Mouse (Mus musculus): ENCODE results near the gene Prr7. TPM values are rescaled to one million over a fixed set of nuclear protein-coding genes. Genes with fewer than 3 reads are reported as not detected.

The Prr7 gene
- polyA plus RNA-seq, 1 experiment from 2014 or later, result 0.21 TPM

GRCm38 (mm10) chr13:55473961-55474360, 9.9 kb downstream of the Prr7 start:
- Histone ChIP-seq H3K9me3 (no peaks in the 10 kb centered on the region), H3K27ac (no peak overlapping the region), H3K4me3 (no peak overlapping the region), H3K36me3 (peaks cover 46% of the 10 kb centered on the region), H3K27me3 (ENCODE audit: insufficient read depth, poor library complexity, severe bottlenecking) (peaks cover 64% of the 10 kb centered on the region), H3K4me1 (peaks cover 32% of the 10 kb centered on the region)
- WGBS, result 78% methylated on average over 11 of the region's 11 CpGs
- no peak for DNase-seq (ENCODE audit: low spot score)

- Histone ChIP-seq H3K9me3 (no peaks in the 10 kb centered on the region), H3K27me3 (ENCODE audit: insufficient read depth, poor library complexity, severe bottlenecking) (peaks cover 57% of the 10 kb centered on the region), H3K36me3 (peaks cover 53% of the 10 kb centered on the region), H3K4me1 (peaks cover 32% of the 10 kb centered on the region), H3K4me3 (no peak overlapping the region), H3K27ac (no peak overlapping the region)
- WGBS, result 67% methylated on average over 5 of the region's 5 CpGs
- DNase-seq (ENCODE audit: low spot score), result no peak
These were observed 10.6 kb downstream of the Prr7 start for GRCm38 (mm10) chr13:55474621-55475069.

DNA sequence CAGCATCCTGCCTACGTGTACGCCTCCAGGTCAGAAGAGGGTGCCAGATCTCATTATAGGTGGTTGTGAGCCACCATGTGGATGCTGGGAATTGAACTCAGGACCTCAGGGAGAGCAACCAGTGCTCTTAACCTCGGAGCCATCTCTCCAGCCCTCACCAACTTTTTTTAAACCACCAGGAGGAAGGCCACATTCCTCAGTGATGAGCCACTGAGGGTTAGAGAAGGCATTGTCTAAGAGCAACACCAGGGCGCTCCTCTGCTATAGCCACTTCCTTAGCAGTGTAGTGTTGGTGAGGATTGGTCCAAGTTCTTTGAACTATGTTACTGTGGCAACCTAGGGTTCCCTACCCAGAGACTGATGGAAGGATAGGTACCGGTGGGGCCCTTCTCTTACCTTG, 11.7 kb downstream of the Prr7 start:
- no peak for DNase-seq (ENCODE audit: low spot score)
- Histone ChIP-seq H3K27me3 (ENCODE audit: insufficient read depth, poor library complexity, severe bottlenecking) (peaks cover 46% of the 10 kb centered on the region), H3K4me3 (no peak overlapping the region), H3K9me3 (no peaks in the 10 kb centered on the region), H3K36me3 (peaks cover 64% of the 10 kb centered on the region), H3K4me1 (peaks cover 32% of the 10 kb centered on the region), H3K27ac (no peak overlapping the region)
- WGBS, result 83% methylated on average over 5 of the region's 5 CpGs

DNA sequence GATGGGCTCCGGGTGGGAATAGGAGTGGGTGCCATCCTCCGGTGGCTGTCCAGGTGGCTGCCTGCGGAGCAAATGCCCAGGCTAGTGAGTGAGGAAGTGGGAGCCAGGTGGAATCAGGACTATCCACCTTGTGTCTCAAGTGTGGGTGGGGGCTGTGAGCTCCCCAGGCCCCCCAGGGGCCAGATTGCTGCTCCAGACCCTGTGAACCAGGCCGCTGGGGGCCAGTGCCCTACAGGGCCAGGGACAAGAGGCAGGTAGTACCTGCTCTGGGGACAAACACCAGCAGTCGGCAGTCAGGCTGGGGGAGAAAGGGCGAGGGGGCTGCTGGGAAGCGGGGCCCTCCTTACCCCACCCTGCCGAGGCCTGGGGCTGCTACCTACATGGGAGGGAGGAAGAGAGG, 12.2 kb downstream of the Prr7 start:
- no peak for DNase-seq (ENCODE audit: low spot score)
- peaks cover 27% of the 10 kb centered on the region for H3K4me1 ChIP-seq
- H3K27ac ChIP-seq, result no peak overlapping the region
- H3K4me3 ChIP-seq, result no peak overlapping the region
- H3K36me3 ChIP-seq, result peaks cover 69% of the 10 kb centered on the region
- H3K9me3 ChIP-seq, result no peaks in the 10 kb centered on the region
- WGBS, result 88% methylated on average over 8 of the region's 8 CpGs
- H3K27me3 ChIP-seq (ENCODE audit: insufficient read depth, poor library complexity, severe bottlenecking), result peaks cover 45% of the 10 kb centered on the region

DNA sequence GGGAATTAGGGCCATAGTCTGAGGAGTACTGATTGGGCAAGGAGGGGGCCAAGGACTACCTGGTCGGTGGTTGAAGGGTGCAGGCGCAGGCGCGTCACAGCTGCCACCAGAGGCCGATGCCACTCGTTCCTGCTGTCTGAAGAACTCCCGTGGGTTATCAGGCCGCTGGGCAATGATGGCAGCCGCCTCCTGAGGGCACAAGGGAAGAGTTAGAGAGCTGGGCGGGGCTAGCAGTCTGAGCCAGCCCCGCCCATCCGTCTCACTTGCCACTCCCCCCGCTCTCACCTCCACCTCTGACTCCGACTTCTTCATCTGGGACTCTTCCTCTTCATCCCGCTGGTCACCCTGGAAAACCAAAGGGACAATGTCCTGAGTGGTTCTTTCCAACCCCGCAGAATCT, 13.4 kb downstream of the Prr7 start:
- Histone ChIP-seq H3K9me3 (no peaks in the 10 kb centered on the region), H3K27ac (no peak overlapping the region), H3K27me3 (ENCODE audit: insufficient read depth, poor library complexity, severe bottlenecking) (peaks cover 57% of the 10 kb centered on the region), H3K4me1 (peaks cover 18% of the 10 kb centered on the region), H3K36me3 (peaks cover 81% of the 10 kb centered on the region), H3K4me3 (no peak overlapping the region)
- WGBS, result 61% methylated on average over 16 of the region's 16 CpGs
- DNase-seq (ENCODE audit: low spot score), result no peak

GRCm38 (mm10) chr13:55478036-55478435, 14.0 kb downstream of the Prr7 start:
- Histone ChIP-seq H3K27ac (no peak overlapping the region), H3K27me3 (ENCODE audit: insufficient read depth, poor library complexity, severe bottlenecking) (peaks cover 62% of the 10 kb centered on the region), H3K9me3 (no peaks in the 10 kb centered on the region), H3K4me3 (no peak overlapping the region), H3K4me1 (peaks cover 15% of the 10 kb centered on the region; the same call in 1 of the 2 replicates), H3K36me3 (peaks cover 86% of the 10 kb centered on the region)
- 44% methylated on average over 5 of the region's 5 CpGs for WGBS
- no peak for DNase-seq (ENCODE audit: low spot score)

DNA sequence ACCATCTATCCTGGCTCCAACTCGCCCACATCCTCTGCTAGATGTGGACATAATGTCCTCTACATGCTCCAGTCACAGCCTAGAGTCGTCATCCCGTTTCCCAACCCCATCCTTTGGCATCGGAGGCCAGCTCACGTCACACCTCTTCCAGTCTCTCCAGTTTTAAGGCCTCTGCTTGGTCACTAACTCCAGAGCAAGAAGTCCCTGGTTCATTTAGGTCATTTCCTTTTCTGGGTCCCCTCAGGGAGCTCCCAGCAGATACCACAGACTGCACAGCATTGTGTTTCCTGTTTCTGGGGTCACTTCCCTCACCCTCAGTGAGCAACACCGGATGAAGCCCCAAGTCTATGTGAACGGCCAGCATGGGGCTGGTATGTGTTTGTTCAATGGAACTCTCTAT, 14.9 kb downstream of the Prr7 start:
- no peak overlapping the region for H3K4me3 ChIP-seq
- peaks cover 87% of the 10 kb centered on the region for H3K36me3 ChIP-seq
- H3K27ac ChIP-seq, result no peak overlapping the region
- peaks cover 23% of the 10 kb centered on the region for H3K4me1 ChIP-seq
- 54% methylated on average over 7 of the region's 7 CpGs for WGBS
- DNase-seq (ENCODE audit: low spot score), result no peak
- H3K27me3 ChIP-seq (ENCODE audit: insufficient read depth, poor library complexity, severe bottlenecking), result peaks cover 62% of the 10 kb centered on the region
- no peaks in the 10 kb centered on the region for H3K9me3 ChIP-seq

DNA sequence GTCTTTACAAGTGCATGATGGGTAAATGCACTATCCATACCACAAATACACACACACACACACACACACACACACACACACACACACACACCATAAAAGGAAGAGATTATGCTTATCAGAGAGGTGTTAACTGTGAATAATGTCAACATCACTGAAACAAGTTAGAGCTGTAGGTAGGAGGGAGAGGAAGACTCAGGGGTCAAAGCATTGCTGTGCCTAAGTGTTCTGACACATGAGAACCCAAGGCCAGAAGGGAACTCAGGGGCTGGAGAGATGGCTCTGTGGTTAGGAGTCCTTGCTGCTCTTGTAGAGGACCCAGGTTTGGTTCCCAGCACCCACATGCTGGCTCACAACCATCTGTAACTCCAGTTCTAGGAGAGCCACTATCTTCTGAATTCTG, 15.9 kb downstream of the Prr7 start:
- Histone ChIP-seq H3K36me3 (peaks cover 78% of the 10 kb centered on the region), H3K4me3 (no peak overlapping the region), H3K27ac (no peak overlapping the region), H3K27me3 (ENCODE audit: insufficient read depth, poor library complexity, severe bottlenecking) (peaks cover 61% of the 10 kb centered on the region), H3K9me3 (no peaks in the 10 kb centered on the region), H3K4me1 (peaks cover 27% of the 10 kb centered on the region)
- DNase-seq (ENCODE audit: low spot score), result no peak

- H3K4me1 ChIP-seq, result peaks cover 52% of the 10 kb centered on the region
- no peak overlapping the region for H3K27ac ChIP-seq
- H3K4me3 ChIP-seq, result no peak overlapping the region
- H3K36me3 ChIP-seq, result peaks cover 52% of the 10 kb centered on the region
- DNase-seq (ENCODE audit: low spot score), result no peak
- H3K9me3 ChIP-seq, result no peaks in the 10 kb centered on the region
- H3K27me3 ChIP-seq (ENCODE audit: insufficient read depth, poor library complexity, severe bottlenecking), result peaks cover 63% of the 10 kb centered on the region
- 78% methylated on average over 7 of the region's 7 CpGs for WGBS
These were observed 18.5 kb downstream of the Prr7 start for GRCm38 (mm10) chr13:55482542-55482941.

- H3K27me3 ChIP-seq (ENCODE audit: insufficient read depth, poor library complexity, severe bottlenecking), result peaks cover 66% of the 10 kb centered on the region
- WGBS, result 41% methylated on average over 9 of the region's 9 CpGs
These were observed 19.0 kb downstream of the Prr7 start for GRCm38 (mm10) chr13:55483071-55483470.

DNA sequence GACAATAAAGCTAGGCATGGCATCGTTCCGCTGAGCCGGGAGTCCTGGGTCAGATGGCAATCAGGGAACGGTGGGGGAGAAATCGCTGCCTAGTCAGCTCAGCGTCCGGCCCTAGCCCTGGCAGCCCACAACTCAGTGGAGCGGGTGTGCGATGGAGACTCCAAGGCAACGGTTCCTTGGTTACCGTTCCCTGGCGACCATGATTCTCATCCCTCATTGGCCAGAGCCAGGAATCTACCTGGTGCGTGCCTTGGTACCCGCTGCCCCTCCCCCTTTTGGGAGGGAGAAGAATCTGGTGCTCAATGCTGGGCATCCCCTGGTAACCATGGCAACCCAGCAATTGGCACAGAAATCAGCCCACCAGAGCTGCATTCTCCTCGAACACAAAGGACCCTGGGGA, 19.5 kb downstream of the Prr7 start:
- H3K4me3 ChIP-seq, result no peak overlapping the region
- H3K4me1 ChIP-seq, result peaks cover 60% of the 10 kb centered on the region
- WGBS, result 55% methylated on average over 15 of the region's 15 CpGs
- H3K27me3 ChIP-seq (ENCODE audit: insufficient read depth, poor library complexity, severe bottlenecking), result peaks cover 72% of the 10 kb centered on the region
- no peak overlapping the region for H3K27ac ChIP-seq
- no peaks in the 10 kb centered on the region for H3K9me3 ChIP-seq
- no peak for DNase-seq (ENCODE audit: low spot score)
- peaks cover 48% of the 10 kb centered on the region for H3K36me3 ChIP-seq

More at GRCm38 (mm10) chr13:55483071-55483470, 19.0 kb downstream of the Prr7 start:
- Histone ChIP-seq H3K36me3 (peaks cover 48% of the 10 kb centered on the region), H3K27ac (no peak overlapping the region), H3K4me1 (peaks cover 57% of the 10 kb centered on the region), H3K9me3 (no peaks in the 10 kb centered on the region), H3K4me3 (no peak overlapping the region)
- no peak for DNase-seq (ENCODE audit: low spot score)

GRCm38 (mm10) chr13:55484520-55485088, 20.5 kb downstream of the Prr7 start:
- Histone ChIP-seq H3K27me3 (ENCODE audit: insufficient read depth, poor library complexity, severe bottlenecking) (peaks cover 82% of the 10 kb centered on the region), H3K27ac (no peak overlapping the region), H3K36me3 (peaks cover 38% of the 10 kb centered on the region), H3K4me1 (peaks cover 57% of the 10 kb centered on the region), H3K9me3 (no peaks in the 10 kb centered on the region), H3K4me3 (0 out of 2 replicates have a peak overlapping the region, but pooled peaks have one; percentile 3)
- 53% methylated on average over 7 of the region's 7 CpGs for WGBS
- no peak for DNase-seq (ENCODE audit: low spot score)

- Histone ChIP-seq H3K27ac (peak overlapping the region; percentile 96), H3K4me3 (peak overlapping the region; percentile 95), H3K4me1 (peaks cover 57% of the 10 kb centered on the region), H3K27me3 (ENCODE audit: insufficient read depth, poor library complexity, severe bottlenecking) (peaks cover 90% of the 10 kb centered on the region), H3K36me3 (peaks cover 22% of the 10 kb centered on the region), H3K9me3 (no peaks in the 10 kb centered on the region)
- DNase-seq (ENCODE audit: low spot score), result no peak
- WGBS, result 45% methylated on average over 14 of the region's 14 CpGs
These were observed 22.1 kb downstream of the Prr7 start for GRCm38 (mm10) chr13:55486029-55486794.
